Mouse (Mus musculus): ENCODE results near the gene Adcyap1r1. TPM values are rescaled to one million over a fixed set of nuclear protein-coding genes. Genes with fewer than 3 reads are reported as not detected.

The Adcyap1r1 gene
- total RNA-seq (2021) = 100 to 1,000 TPM; 138 to 142 TPM

- peak; percentile 63 to 68 for DNase-seq (ENCODE audit: extremely low spot score in 1 of 2, low spot score in 1 of 2)
Observed at GRCm38 (mm10) chr6:55451771-55452371, at the start of gene Adcyap1r1. Gene Adcyap1r1, plus strand, starts transcription at chr6:55451978.

GRCm38 (mm10) chr6:55402041-55402776 lies 49.6 kb upstream of the Adcyap1r1 start:
- no peak for DNase-seq (ENCODE audit: extremely low spot score in 1 of 2, low spot score in 1 of 2)

- DNase-seq (ENCODE audit: extremely low spot score in 1 of 2, low spot score in 1 of 2) = no peak
Observed at GRCm38 (mm10) chr6:55403411-55404309, 48.1 kb upstream of the Adcyap1r1 start.

- peak in 1 of 2 experiments; percentile 0 for DNase-seq (ENCODE audit: extremely low spot score in 1 of 2, low spot score in 1 of 2)
Observed at GRCm38 (mm10) chr6:55404421-55404990, 47.3 kb upstream of the Adcyap1r1 start.

GRCm38 (mm10) chr6:55407345-55407744 lies 44.4 kb upstream of the Adcyap1r1 start:
- no peak for DNase-seq (ENCODE audit: extremely low spot score in 1 of 2, low spot score in 1 of 2)

- DNase-seq (ENCODE audit: extremely low spot score in 1 of 2, low spot score in 1 of 2) = no peak
Observed at GRCm38 (mm10) chr6:55410119-55410775, 41.5 kb upstream of the Adcyap1r1 start.

GRCm38 (mm10) chr6:55410977-55411376 lies 40.8 kb upstream of the Adcyap1r1 start:
- DNase-seq (ENCODE audit: extremely low spot score in 1 of 2, low spot score in 1 of 2) = no peak

- DNase-seq (ENCODE audit: extremely low spot score in 1 of 2, low spot score in 1 of 2) = no peak
Observed at GRCm38 (mm10) chr6:55416202-55416601, 35.6 kb upstream of the Adcyap1r1 start.

- no peak for DNase-seq (ENCODE audit: extremely low spot score in 1 of 2, low spot score in 1 of 2)
Observed at GRCm38 (mm10) chr6:55418746-55419410, 32.9 kb upstream of the Adcyap1r1 start.

- DNase-seq (ENCODE audit: extremely low spot score in 1 of 2, low spot score in 1 of 2) = no peak
Observed at GRCm38 (mm10) chr6:55420411-55420810, 31.4 kb upstream of the Adcyap1r1 start.

GRCm38 (mm10) chr6:55420869-55421361 lies 30.9 kb upstream of the Adcyap1r1 start:
- no peak for DNase-seq (ENCODE audit: extremely low spot score in 1 of 2, low spot score in 1 of 2)

GRCm38 (mm10) chr6:55432121-55432520 lies 19.7 kb upstream of the Adcyap1r1 start:
- DNase-seq (ENCODE audit: extremely low spot score in 1 of 2, low spot score in 1 of 2) = no peak

GRCm38 (mm10) chr6:55434360-55434759 lies 17.4 kb upstream of the Adcyap1r1 start:
- peak in 1 of 2 experiments; percentile 47 for DNase-seq (ENCODE audit: extremely low spot score in 1 of 2, low spot score in 1 of 2)

- peak; percentile 59 to 62 for DNase-seq (ENCODE audit: extremely low spot score in 1 of 2, low spot score in 1 of 2)
Observed at GRCm38 (mm10) chr6:55435266-55436159, 16.3 kb upstream of the Adcyap1r1 start.

- DNase-seq (ENCODE audit: extremely low spot score in 1 of 2, low spot score in 1 of 2) = no peak
Observed at GRCm38 (mm10) chr6:55437919-55438318, 13.9 kb upstream of the Adcyap1r1 start.

GRCm38 (mm10) chr6:55438837-55439236 lies 12.9 kb upstream of the Adcyap1r1 start:
- DNase-seq (ENCODE audit: extremely low spot score in 1 of 2, low spot score in 1 of 2) = no peak

- peak in 1 of 2 experiments; percentile 42 for DNase-seq (ENCODE audit: extremely low spot score in 1 of 2, low spot score in 1 of 2)
Observed at GRCm38 (mm10) chr6:55443927-55444688, 7.7 kb upstream of the Adcyap1r1 start.

GRCm38 (mm10) chr6:55444721-55445120 lies 7.1 kb upstream of the Adcyap1r1 start:
- DNase-seq (ENCODE audit: extremely low spot score in 1 of 2, low spot score in 1 of 2) = no peak

Measured in layer of hippocampus, postnatal 25 days (tissue).